Mouse (Mus musculus) heart, adult 8-10 months (tissue): ENCODE measurements around the gene Tmem120a. TPM values are rescaled to one million over a fixed set of nuclear protein-coding genes. Genes with fewer than 3 reads are reported as not detected.

Source experiments
- DNase-seq: peaks from one replicate; pipeline ENCODE4 v3.0.0; 2022; ENCODE audit warnings: low spot score
- microRNA-seq: library from miRNA; unstranded; fragments of <30 nt; microRNA quantifications from one replicate; pipeline ENCODE4 v1.2.0, GENCODE M21; 2022
- total RNA-seq, 4 experiments: library from RNA; stranded (reverse); gene quantifications; 2 replicates each; pipeline ENCODE4 v1.2.4; 2022

The Tmem120a gene
- total RNA-seq, 4 experiments from 2014 or later = 14.9 to 19.0 (median 16.7) TPM

- no peak for DNase-seq
These were observed 34.5 kb downstream of the Tmem120a start for GRCm38 (mm10) chr5:135709716-135710115.

- DNase-seq = peak; percentile 75
These were observed 36.4 kb downstream of the Tmem120a start for GRCm38 (mm10) chr5:135707855-135708254.

- no peak for DNase-seq
These were observed 37.2 kb downstream of the Tmem120a start for GRCm38 (mm10) chr5:135707039-135707438.

- no peak for DNase-seq
These were observed 38.9 kb downstream of the Tmem120a start for GRCm38 (mm10) chr5:135705383-135705782.

GRCm38 (mm10) chr5:135703431-135703830, 40.8 kb downstream of the Tmem120a start:
- DNase-seq = no peak

GRCm38 (mm10) chr5:135702682-135703192, 41.5 kb downstream of the Tmem120a start:
- DNase-seq = peak; percentile 67

- no peak for DNase-seq
These were observed 42.1 kb downstream of the Tmem120a start for GRCm38 (mm10) chr5:135702190-135702589.

GRCm38 (mm10) chr5:135701601-135702000, 42.6 kb downstream of the Tmem120a start:
- no peak for DNase-seq

- DNase-seq = no peak
These were observed 46.5 kb downstream of the Tmem120a start for GRCm38 (mm10) chr5:135697711-135698111.

GRCm38 (mm10) chr5:135695277-135695721, 48.9 kb downstream of the Tmem120a start:
- no peak for DNase-seq

- no peak for DNase-seq
These were observed 50.9 kb downstream of the Tmem120a start for GRCm38 (mm10) chr5:135693281-135693853.

GRCm38 (mm10) chr5:135691266-135691665, 53.0 kb downstream of the Tmem120a start:
- no peak for DNase-seq

- DNase-seq = no peak
These were observed 53.8 kb downstream of the Tmem120a start for GRCm38 (mm10) chr5:135690401-135690800.

Small RNA genes within 50 kb of the gene (microRNA-seq; reads per million reads assigned to microRNA genes)
- not detected for gene Mir7034

Other genes starting within 250 kb of the Tmem120a start
- 10 to 100 TPM; 24.6 to 30.4 (median 27.9) TPM for gene Hip1, start 199.3 kb downstream of the Tmem120a start, total RNA-seq
- not detected for gene Ccl26, start 180.9 kb downstream of the Tmem120a start, total RNA-seq
- gene Ccl24, start 171.4 kb downstream of the Tmem120a start, total RNA-seq = 1 to 10 TPM; 1.1 to 2.6 (median 1.9) TPM
- gene Rhbdd2, start 111.8 kb downstream of the Tmem120a start, total RNA-seq = 10 to 100 TPM; 20.8 to 23.0 (median 22.1) TPM
- gene Por, start 74.4 kb downstream of the Tmem120a start, total RNA-seq = 10 to 100 TPM; 71.5 to 84.8 (median 75.1) TPM
- not detected for gene Styxl1, start 33.9 kb upstream of the Tmem120a start, total RNA-seq
- 1,000 to 10,000 TPM; 1,906 to 1,974 (median 1,950) TPM for gene Mdh2, start 34.0 kb upstream of the Tmem120a start, total RNA-seq
- not detected for gene Srrm3, start 62.4 kb upstream of the Tmem120a start, total RNA-seq
- gene Hspb1, start 143.5 kb upstream of the Tmem120a start, total RNA-seq = 100 to 1,000 TPM; 312 to 583 (median 421) TPM
- gene Ywhag, start 190.2 kb upstream of the Tmem120a start, total RNA-seq = 100 to 1,000 TPM; 265 to 313 (median 289) TPM
- under 1 TPM in 3 of 4 experiments, not detected in 1; 0.44 to 0.53 (median 0.46) TPM for gene Ssc4d, start 230.1 kb upstream of the Tmem120a start, total RNA-seq
- not detected for gene Zp3, start 235.7 kb upstream of the Tmem120a start, total RNA-seq